Mouse (Mus musculus) embryo, embryonic 11.5 days (tissue): ENCODE measurements around the gene Wdr86.
"Not testable (repeated sequence)": the region's sequence is repeated elsewhere in the genome, so short reads cannot be mapped to it uniquely, and the experiment has no call there.

Experiments used
- DNase-seq: peaks from one replicate; pipeline ENCODE4 v3.0.0-alpha.2; 2012; ENCODE audit warnings: low read depth, low spot score

Wdr86 gene

GRCm38 (mm10) chr5:24733134-24733533, 2.6 kb upstream of the Wdr86 start:
- no peak for DNase-seq

GRCm38 (mm10) chr5:24730986-24731385, 459 bp upstream of the Wdr86 start:
- no peak for DNase-seq

GRCm38 (mm10) chr5:24729797-24730487, 585 bp downstream of the Wdr86 start:
- DNase-seq, result no peak

GRCm38 (mm10) chr5:24726901-24727836, 3.4 kb downstream of the Wdr86 start:
- no peak for DNase-seq

- no peak for DNase-seq
Observed at GRCm38 (mm10) chr5:24725897-24726296, 4.6 kb downstream of the Wdr86 start.

- DNase-seq, result no peak
Observed at GRCm38 (mm10) chr5:24724805-24725204, 5.7 kb downstream of the Wdr86 start.

- DNase-seq, result no peak
Observed at GRCm38 (mm10) chr5:24724270-24724634, 6.3 kb downstream of the Wdr86 start.

- no peak for DNase-seq
Observed at GRCm38 (mm10) chr5:24723527-24724269, 6.8 kb downstream of the Wdr86 start.

- no peak for DNase-seq
Observed at GRCm38 (mm10) chr5:24719852-24720251, 10.7 kb downstream of the Wdr86 start.

- no peak for DNase-seq
Observed at GRCm38 (mm10) chr5:24718076-24718475, 12.5 kb downstream of the Wdr86 start.

- DNase-seq, result no peak
Observed at GRCm38 (mm10) chr5:24713987-24714386, 16.5 kb downstream of the Wdr86 start.

GRCm38 (mm10) chr5:24713199-24713598, 17.3 kb downstream of the Wdr86 start:
- DNase-seq, result no peak

GRCm38 (mm10) chr5:24711615-24712014, 18.9 kb downstream of the Wdr86 start:
- no peak for DNase-seq

- DNase-seq, result no peak
Observed at GRCm38 (mm10) chr5:24709962-24710361, 20.6 kb downstream of the Wdr86 start.

GRCm38 (mm10) chr5:24704615-24705014, 25.9 kb downstream of the Wdr86 start:
- DNase-seq, result no peak

GRCm38 (mm10) chr5:24701271-24701670, 29.3 kb downstream of the Wdr86 start:
- no peak for DNase-seq

GRCm38 (mm10) chr5:24696704-24697103, 33.8 kb downstream of the Wdr86 start:
- no peak for DNase-seq

- no peak for DNase-seq
Observed at GRCm38 (mm10) chr5:24687696-24688095, 42.8 kb downstream of the Wdr86 start.

GRCm38 (mm10) chr5:24686671-24687420, 43.7 kb downstream of the Wdr86 start:
- not testable (repeated sequence) for DNase-seq

GRCm38 (mm10) chr5:24686176-24686575, 44.4 kb downstream of the Wdr86 start:
- peak; percentile 9 for DNase-seq

GRCm38 (mm10) chr5:24685366-24686093, 45.0 kb downstream of the Wdr86 start, which contains the start of gene Nub1:
Nub1 (plus strand) TSS chr5:24685532.
- peak; percentile 99 for DNase-seq
